Mouse (Mus musculus) right cerebral cortex, adult 2 months (tissue): ENCODE data around the gene Vmn2r36.
"Not testable (repeated sequence)": the region's sequence is repeated elsewhere in the genome, so short reads cannot be mapped to it uniquely, and the experiment has no call there.

Source experiments
- DNase-seq, 2 experiments: peaks; one replicate each; pipeline ENCODE4 v3.0.0; 2021 to 2022; ENCODE audit warnings: low spot score in 2 of 2

Vmn2r36 gene

GRCm38 (mm10) chr7:7902395-7902794 lies at the start of gene Vmn2r36:
Vmn2r36 (minus strand) TSS chr7:7902495.
- DNase-seq, result not testable (repeated sequence)
